Comparison of ENCODE assay signal across 8 mouse cellular contexts in genomic region chrX:111463565-111464093, GRCm38 (mm10).
DNase-seq lines count a peak whose midpoint lies in the region; ATAC-seq and TF ChIP-seq lines count a peak whose summit lies in the region.

No protein-coding gene starts in this region.

- no peak for TF ChIP-seq CTCF in kidney, postnatal 0 days (IDR thresholded peaks at IDR 0.05; ENCODE audit: low read depth)

- no peaks in the 10 kb centered on the region for H3K27me3 ChIP-seq in kidney, postnatal 0 days (ENCODE audit: insufficient read depth, low read length)
- no peaks in the 10 kb centered on the region for H3K27me3 ChIP-seq in embryonic facial prominence, embryonic 14.5 days (replicated peaks; ENCODE audit: control insufficient read depth, insufficient read depth, low read length)
- H3K27me3 ChIP-seq in hindbrain, embryonic 15.5 days: no peaks in the 10 kb centered on the region
- no peaks in the 10 kb centered on the region for H3K27me3 ChIP-seq in midbrain, embryonic 14.5 days (ENCODE audit: control insufficient read depth, insufficient read depth, low read length)

- DNase-seq in kidney, postnatal 0 days (ENCODE audit: low spot score): no peak
- no peak for DNase-seq in kidney, postnatal 36 days
- DNase-seq in embryonic facial prominence, embryonic 14.5 days (ENCODE audit: low spot score): no peak
- DNase-seq in midbrain, embryonic 14.5 days: no peak
- DNase-seq in adrenal gland, adult 18-20 months (ENCODE audit: low spot score in 2 of 2): no peak
- no peak for DNase-seq in cerebellum, adult 11 months

- H3K9me3 ChIP-seq in kidney, postnatal 0 days (replicated peaks; ENCODE audit: low read length): no peaks in the 10 kb centered on the region
- no peaks in the 10 kb centered on the region for H3K9me3 ChIP-seq in embryonic facial prominence, embryonic 14.5 days (ENCODE audit: control insufficient read depth, low read length)
- no peaks in the 10 kb centered on the region for H3K9me3 ChIP-seq in hindbrain, embryonic 15.5 days
- H3K9me3 ChIP-seq in midbrain, embryonic 14.5 days (ENCODE audit: control insufficient read depth, low read length): no peaks in the 10 kb centered on the region

- no peak overlapping the region for H3K9ac ChIP-seq in kidney, postnatal 0 days (ENCODE audit: low read depth, low read length)
- H3K9ac ChIP-seq in embryonic facial prominence, embryonic 14.5 days (ENCODE audit: low read depth, low read length): peak overlapping the region; percentile 72
- H3K9ac ChIP-seq in hindbrain, embryonic 15.5 days: peak overlapping the region; percentile 64
- H3K9ac ChIP-seq in midbrain, embryonic 14.5 days (replicated peaks; ENCODE audit: low read length): peak overlapping the region; percentile 36; the same call in 1 of the 2 replicates

- peak overlapping the region; percentile 66 for H3K4me2 ChIP-seq in kidney, postnatal 0 days (ENCODE audit: low read length)
- H3K4me2 ChIP-seq in embryonic facial prominence, embryonic 14.5 days (ENCODE audit: low read depth, low read length): peak overlapping the region; percentile 52
- peak overlapping the region; percentile 54 for H3K4me2 ChIP-seq in hindbrain, embryonic 15.5 days
- H3K4me2 ChIP-seq in midbrain, embryonic 14.5 days (ENCODE audit: low read length): peak overlapping the region; percentile 46

- no peak overlapping the region for H3K27ac ChIP-seq in kidney, postnatal 0 days
- peak overlapping the region; percentile 21; the same call in 1 of the 2 replicates for H3K27ac ChIP-seq in embryonic facial prominence, embryonic 14.5 days (replicated peaks; ENCODE audit: low read depth, low read length)
- peak overlapping the region; percentile 86 for H3K27ac ChIP-seq in hindbrain, embryonic 15.5 days (replicated peaks)
- H3K27ac ChIP-seq in midbrain, embryonic 14.5 days (replicated peaks; ENCODE audit: low read depth, low read length): peak overlapping the region; percentile 80

- H3K36me3 ChIP-seq in kidney, postnatal 0 days (ENCODE audit: insufficient read depth, low read length): no peaks in the 10 kb centered on the region
- H3K36me3 ChIP-seq in embryonic facial prominence, embryonic 14.5 days (ENCODE audit: control insufficient read depth, insufficient read depth, low read length): no peaks in the 10 kb centered on the region
- H3K36me3 ChIP-seq in hindbrain, embryonic 15.5 days: no peaks in the 10 kb centered on the region
- no peaks in the 10 kb centered on the region for H3K36me3 ChIP-seq in midbrain, embryonic 14.5 days (ENCODE audit: control insufficient read depth, insufficient read depth, low read length)

- H3K4me3 ChIP-seq in kidney, postnatal 0 days (replicated peaks; ENCODE audit: low read depth, low read length): peak overlapping the region; percentile 43
- H3K4me3 ChIP-seq in embryonic facial prominence, embryonic 14.5 days (ENCODE audit: low read depth, low read length): peak overlapping the region; percentile 58
- peak overlapping the region; percentile 57 for H3K4me3 ChIP-seq in hindbrain, embryonic 15.5 days
- H3K4me3 ChIP-seq in midbrain, embryonic 14.5 days (replicated peaks; ENCODE audit: low read depth, low read length): peak overlapping the region; percentile 57

- WGBS in kidney, postnatal 0 days: 22% methylated on average over 12 of the region's 12 CpGs
- WGBS in embryonic facial prominence, embryonic 14.5 days: 18% methylated on average over 12 of the region's 12 CpGs
- 21% methylated on average over 12 of the region's 12 CpGs for WGBS in hindbrain, embryonic 15.5 days
- WGBS in midbrain, embryonic 14.5 days: 29% methylated on average over 12 of the region's 12 CpGs

- H3K4me1 ChIP-seq in kidney, postnatal 0 days (replicated peaks; ENCODE audit: insufficient read depth, low read length): no peaks in the 10 kb centered on the region
- H3K4me1 ChIP-seq in embryonic facial prominence, embryonic 14.5 days (ENCODE audit: control insufficient read depth, insufficient read depth, low read length): no peaks in the 10 kb centered on the region
- H3K4me1 ChIP-seq in hindbrain, embryonic 15.5 days (replicated peaks): no peaks in the 10 kb centered on the region
- no peaks in the 10 kb centered on the region for H3K4me1 ChIP-seq in midbrain, embryonic 14.5 days (ENCODE audit: control insufficient read depth, insufficient read depth, low read length)

- ATAC-seq in kidney, postnatal 0 days (replicated peaks; ENCODE audit: low FRiP score, low read depth): no peak
- ATAC-seq in embryonic facial prominence, embryonic 14.5 days (ENCODE audit: low read depth): no peak
- ATAC-seq in hindbrain, embryonic 15.5 days (ENCODE audit: low FRiP score, low read depth): peak; percentile 63
- peak; percentile 12; the same call in 1 of the 2 replicates for ATAC-seq in midbrain, embryonic 14.5 days (ENCODE audit: low FRiP score, low TSS enrichment)
- ATAC-seq in inflammation-experienced regulatory T-cells, adult 6 months: no peak

Comparison
In these comparisons a context has a peak if more than half of its experiments do, and no peak if none do; other contexts are left out.
1. ATAC-seq: peak in hindbrain, embryonic 15.5 days (single experiment) and midbrain, embryonic 14.5 days (single experiment); none in kidney, postnatal 0 days (single experiment), embryonic facial prominence, embryonic 14.5 days (single experiment) and inflammation-experienced regulatory T-cells, adult 6 months (single experiment).
2. Peak in every context shown above with its lines, with median percentiles within 50 percentile points of each other: H3K4me2 ChIP-seq and H3K4me3 ChIP-seq.